Mouse (Mus musculus): ENCODE results near the gene Kcnk18. TPM values are rescaled to one million over a fixed set of nuclear protein-coding genes. Genes with fewer than 3 reads are reported as not detected.
A peak's percentile ranks its signal among the peaks of the same experiment; 100 is the strongest.

Kcnk18 gene
- polyA plus RNA-seq, 1 experiment: 0.04 TPM

- Histone ChIP-seq H3K4me1 (ENCODE audit: control insufficient read depth, insufficient read depth, low read length) (no peaks in the 10 kb centered on the region), H3K27me3 (ENCODE audit: control insufficient read depth, insufficient read depth, low read length) (no peaks in the 10 kb centered on the region), H3K4me3 (ENCODE audit: control insufficient read depth, low read depth, low read length) (no peak overlapping the region), H3K27ac (ENCODE audit: control insufficient read depth, insufficient read depth, low read depth, low read length) (no peak overlapping the region), H3K36me3 (ENCODE audit: control insufficient read depth, insufficient read depth, low read length) (no peaks in the 10 kb centered on the region)
- no peak for TF ChIP-seq CTCF (IDR thresholded peaks at IDR 0.05; ENCODE audit: control insufficient read depth, insufficient read depth, insufficient replicate concordance, low read depth, low read length)
- no peak for TF ChIP-seq POLR2A (IDR thresholded peaks at IDR 0.05; ENCODE audit: control insufficient read depth, low read depth, low read length)
Observed at GRCm38 (mm10) chr19:59184000-59184399, 35.0 kb upstream of the Kcnk18 start.

- no peak overlapping the region for H3K27ac ChIP-seq (ENCODE audit: control insufficient read depth, insufficient read depth, low read depth, low read length)
- H3K4me3 ChIP-seq (ENCODE audit: control insufficient read depth, low read depth, low read length): no peak overlapping the region
- H3K27me3 ChIP-seq (ENCODE audit: control insufficient read depth, insufficient read depth, low read length): peaks cover 2% of the 10 kb centered on the region; the same call in 1 of the 2 replicates
- peaks cover 7% of the 10 kb centered on the region for H3K4me1 ChIP-seq (ENCODE audit: control insufficient read depth, insufficient read depth, low read length)
- H3K36me3 ChIP-seq (ENCODE audit: control insufficient read depth, insufficient read depth, low read length): no peaks in the 10 kb centered on the region
- TF ChIP-seq POLR2A (IDR thresholded peaks at IDR 0.05; ENCODE audit: control insufficient read depth, low read depth, low read length): no peak
Observed at GRCm38 (mm10) chr19:59188981-59189380, 30.0 kb upstream of the Kcnk18 start.

GRCm38 (mm10) chr19:59190431-59191122, 28.4 kb upstream of the Kcnk18 start:
- peaks cover 12% of the 10 kb centered on the region for H3K4me1 ChIP-seq (ENCODE audit: control insufficient read depth, insufficient read depth, low read length)
- H3K27me3 ChIP-seq (ENCODE audit: control insufficient read depth, insufficient read depth, low read length): peaks cover 5% of the 10 kb centered on the region
- no peak overlapping the region for H3K4me3 ChIP-seq (ENCODE audit: control insufficient read depth, low read depth, low read length)

GRCm38 (mm10) chr19:59191123-59191505, 27.9 kb upstream of the Kcnk18 start:
- Histone ChIP-seq H3K4me1 (ENCODE audit: control insufficient read depth, insufficient read depth, low read length) (peaks cover 12% of the 10 kb centered on the region), H3K27ac (ENCODE audit: control insufficient read depth, insufficient read depth, low read depth, low read length) (no peak overlapping the region), H3K36me3 (ENCODE audit: control insufficient read depth, insufficient read depth, low read length) (no peaks in the 10 kb centered on the region), H3K4me3 (ENCODE audit: control insufficient read depth, low read depth, low read length) (no peak overlapping the region), H3K27me3 (ENCODE audit: control insufficient read depth, insufficient read depth, low read length) (peaks cover 8% of the 10 kb centered on the region)
- TF ChIP-seq CTCF (IDR thresholded peaks at IDR 0.05; ENCODE audit: control insufficient read depth, insufficient read depth, insufficient replicate concordance, low read depth, low read length) (no peak), POLR2A (IDR thresholded peaks at IDR 0.05; ENCODE audit: control insufficient read depth, low read depth, low read length) (no peak)

More at GRCm38 (mm10) chr19:59190431-59191122, 28.4 kb upstream of the Kcnk18 start:
- Histone ChIP-seq H3K27ac (ENCODE audit: control insufficient read depth, insufficient read depth, low read depth, low read length) (no peak overlapping the region), H3K36me3 (ENCODE audit: control insufficient read depth, insufficient read depth, low read length) (no peaks in the 10 kb centered on the region)
- TF ChIP-seq POLR2A (IDR thresholded peaks at IDR 0.05; ENCODE audit: control insufficient read depth, low read depth, low read length) (no peak), CTCF (IDR thresholded peaks at IDR 0.05; ENCODE audit: control insufficient read depth, insufficient read depth, insufficient replicate concordance, low read depth, low read length) (no peak)

GRCm38 (mm10) chr19:59192491-59192890, 26.5 kb upstream of the Kcnk18 start:
- no peak overlapping the region for H3K27ac ChIP-seq (ENCODE audit: control insufficient read depth, insufficient read depth, low read depth, low read length)
- no peak overlapping the region for H3K4me3 ChIP-seq (ENCODE audit: control insufficient read depth, low read depth, low read length)
- no peak for TF ChIP-seq CTCF (IDR thresholded peaks at IDR 0.05; ENCODE audit: control insufficient read depth, insufficient read depth, insufficient replicate concordance, low read depth, low read length)
- no peak for TF ChIP-seq POLR2A (IDR thresholded peaks at IDR 0.05; ENCODE audit: control insufficient read depth, low read depth, low read length)
- H3K36me3 ChIP-seq (ENCODE audit: control insufficient read depth, insufficient read depth, low read length): no peaks in the 10 kb centered on the region
- peaks cover 12% of the 10 kb centered on the region for H3K4me1 ChIP-seq (ENCODE audit: control insufficient read depth, insufficient read depth, low read length)
- peaks cover 8% of the 10 kb centered on the region for H3K27me3 ChIP-seq (ENCODE audit: control insufficient read depth, insufficient read depth, low read length)

- Histone ChIP-seq H3K4me3 (ENCODE audit: control insufficient read depth, low read depth, low read length) (no peak overlapping the region), H3K36me3 (ENCODE audit: control insufficient read depth, insufficient read depth, low read length) (no peaks in the 10 kb centered on the region), H3K27ac (ENCODE audit: control insufficient read depth, insufficient read depth, low read depth, low read length) (no peak overlapping the region), H3K27me3 (ENCODE audit: control insufficient read depth, insufficient read depth, low read length) (peaks cover 8% of the 10 kb centered on the region), H3K4me1 (ENCODE audit: control insufficient read depth, insufficient read depth, low read length) (peaks cover 12% of the 10 kb centered on the region)
- TF ChIP-seq POLR2A (IDR thresholded peaks at IDR 0.05; ENCODE audit: control insufficient read depth, low read depth, low read length): no peak
Observed at GRCm38 (mm10) chr19:59193456-59193855, 25.6 kb upstream of the Kcnk18 start.

GRCm38 (mm10) chr19:59193986-59194820, 24.8 kb upstream of the Kcnk18 start:
- H3K27ac ChIP-seq (ENCODE audit: control insufficient read depth, insufficient read depth, low read depth, low read length): no peak overlapping the region

More at GRCm38 (mm10) chr19:59193986-59194820, 24.8 kb upstream of the Kcnk18 start:
- H3K27me3 ChIP-seq (ENCODE audit: control insufficient read depth, insufficient read depth, low read length): peaks cover 8% of the 10 kb centered on the region
- H3K36me3 ChIP-seq (ENCODE audit: control insufficient read depth, insufficient read depth, low read length): no peaks in the 10 kb centered on the region
- H3K4me1 ChIP-seq (ENCODE audit: control insufficient read depth, insufficient read depth, low read length): peaks cover 12% of the 10 kb centered on the region
- TF ChIP-seq POLR2A (IDR thresholded peaks at IDR 0.05; ENCODE audit: control insufficient read depth, low read depth, low read length): no peak
- TF ChIP-seq CTCF (IDR thresholded peaks at IDR 0.05; ENCODE audit: control insufficient read depth, insufficient read depth, insufficient replicate concordance, low read depth, low read length): no peak
- H3K4me3 ChIP-seq (ENCODE audit: control insufficient read depth, low read depth, low read length): peak overlapping the region; percentile 32; the same call in 1 of the 2 replicates
